Mouse (Mus musculus) hematopoietic stem cell, adult 5-6 weeks (primary cell): ENCODE measurements around the gene Hrh1. TPM values are rescaled to one million over a fixed set of nuclear protein-coding genes. Genes with fewer than 3 reads are reported as not detected.
A peak's percentile ranks its signal among the peaks of the same experiment; 100 is the strongest.
"Not testable (repeated sequence)": the region's sequence is repeated elsewhere in the genome, so short reads cannot be mapped to it uniquely, and the experiment has no call there.

Experiments used
- ATAC-seq, 2 experiments: fragments of 125-278 bp in 1 of 2; replicated peaks in 1 of 2; 2 replicates each; pipeline ENCODE4 v1.8.0; 2016 to 2017; ENCODE audit warnings: inconsistent platforms in 2 of 2, mild to moderate bottlenecking in 2 of 2, moderate number of reproducible peaks in 2 of 2, low read depth in 1 of 2, moderate TSS enrichment in 1 of 2; ENCODE audit not compliant: low FRiP score in 2 of 2, poor library complexity in 2 of 2, severe bottlenecking in 2 of 2, insufficient read depth in 1 of 2, low TSS enrichment in 1 of 2
- total RNA-seq: library from RNA; stranded (forward); fragments of 172-1452, 232-1000 nt; gene quantifications from 2 replicates; pipeline ENCODE4 v1.2.3, GENCODE M21; 2017

The Hrh1 gene
- total RNA-seq, 1 experiment from 2014 or later: 0.05 TPM

DNA sequence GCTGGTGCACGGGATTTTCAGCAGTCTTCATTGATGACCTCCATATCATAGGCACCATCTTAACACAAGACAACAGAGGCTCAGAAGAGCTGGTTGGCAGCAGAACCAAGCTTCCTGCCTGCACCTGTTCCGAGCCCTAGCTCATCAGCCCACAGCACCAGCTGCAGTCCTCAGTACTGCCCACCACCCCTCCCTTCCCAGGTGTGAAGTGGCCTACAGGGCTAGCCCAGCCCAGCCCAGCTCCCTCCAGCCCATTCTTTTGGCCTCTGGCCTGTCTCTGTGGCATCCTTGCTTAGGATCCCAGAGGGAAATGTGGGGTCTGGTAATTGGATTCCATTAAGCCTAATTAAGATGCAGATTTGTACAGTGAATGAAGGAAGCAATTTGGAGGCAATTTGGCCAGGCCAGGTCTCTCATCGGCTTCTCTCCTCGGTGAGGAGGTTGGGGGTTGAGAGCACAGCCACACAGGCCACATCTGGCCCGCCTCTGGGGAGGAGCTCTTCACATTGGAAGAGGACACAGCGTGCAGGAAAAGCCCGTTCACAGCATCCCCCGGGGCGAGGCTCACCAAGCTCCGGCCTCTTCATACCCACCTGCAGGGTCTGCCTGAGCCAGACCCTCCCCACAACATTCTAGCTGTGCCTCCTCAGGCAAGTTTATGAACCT, 43.2 kb downstream of the Hrh1 start:
- no peak for ATAC-seq

DNA sequence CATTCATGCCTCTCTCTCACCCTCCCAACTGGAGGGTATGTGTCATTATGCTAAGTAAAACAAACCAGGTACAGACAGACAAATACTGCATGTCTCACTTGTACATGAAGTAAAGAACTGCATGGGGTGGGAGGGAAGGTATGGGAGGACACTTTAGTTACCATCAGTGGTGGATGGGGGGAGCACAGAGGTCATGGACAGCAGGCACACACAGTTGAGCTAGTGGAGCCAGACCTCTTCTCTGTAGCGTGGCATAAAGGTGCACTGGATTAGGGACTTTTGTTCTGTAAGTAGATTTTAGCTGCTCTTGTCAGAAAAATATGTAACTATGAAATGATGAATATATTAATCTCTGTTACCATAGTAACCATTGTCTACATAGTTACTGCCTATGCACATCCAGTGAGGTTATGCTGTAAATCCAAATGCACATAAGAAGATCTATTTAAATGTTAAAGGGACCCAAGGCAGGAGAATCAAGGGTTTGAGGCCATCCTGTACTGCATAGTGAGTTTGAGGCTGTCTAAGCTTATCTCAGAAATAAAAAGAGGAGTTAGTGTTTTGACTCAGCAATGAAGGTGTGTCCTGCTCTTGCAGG, 46.6 kb downstream of the Hrh1 start:
- no peak for ATAC-seq

GRCm38 (mm10) chr6:114444976-114445375, 47.2 kb downstream of the Hrh1 start:
- ATAC-seq: no peak

DNA sequence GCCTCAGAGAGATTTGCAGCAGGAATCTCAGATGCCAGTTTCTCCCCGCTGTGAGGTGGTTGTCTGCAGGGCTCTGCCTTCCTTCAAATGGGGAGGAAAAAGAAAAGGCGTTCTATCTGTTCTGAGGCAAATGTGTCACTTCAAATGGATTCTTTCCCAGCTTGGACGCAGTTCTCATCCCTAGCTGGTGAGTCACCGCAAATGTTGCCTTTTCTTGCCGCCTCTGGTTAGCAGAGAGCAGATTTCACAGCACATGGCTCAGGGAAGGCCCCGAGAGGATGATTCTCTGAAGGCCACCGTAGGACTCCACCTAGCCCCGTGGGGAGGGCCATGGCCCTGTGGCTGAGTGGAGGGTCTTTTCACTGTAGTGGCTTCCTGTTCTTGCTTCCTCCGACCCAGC, 51.2 kb downstream of the Hrh1 start:
- ATAC-seq: no peak

- no peak for ATAC-seq
Observed at GRCm38 (mm10) chr6:114455267-114455666, 57.5 kb downstream of the Hrh1 start.

GRCm38 (mm10) chr6:114456255-114457042, 58.7 kb downstream of the Hrh1 start:
- no peak for ATAC-seq

- no peak for ATAC-seq
Observed at GRCm38 (mm10) chr6:114457299-114457698, 59.6 kb downstream of the Hrh1 start.

DNA sequence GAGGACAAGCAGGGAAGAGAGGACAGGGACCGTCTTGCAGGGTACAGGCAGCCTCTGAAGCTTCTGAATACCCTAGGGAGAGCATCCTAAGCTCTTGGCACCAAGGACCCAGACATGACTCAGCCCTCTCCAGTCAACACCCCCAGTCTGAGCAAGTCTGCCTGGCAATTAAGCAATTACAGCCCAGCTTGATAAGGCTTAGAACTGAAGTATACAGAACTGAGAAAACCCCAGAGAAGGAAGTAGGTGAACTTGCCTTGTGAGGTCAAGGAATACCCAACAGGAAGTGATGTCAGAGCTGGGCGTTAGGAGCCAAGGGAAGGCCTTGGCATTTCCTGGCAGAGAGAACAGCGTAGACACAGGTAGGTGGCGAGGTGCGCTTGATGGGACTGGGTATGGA, 60.5 kb downstream of the Hrh1 start:
- peak; percentile 63 to 79 for ATAC-seq

- ATAC-seq: no peak
Observed at GRCm38 (mm10) chr6:114459969-114460368, 62.2 kb downstream of the Hrh1 start.

DNA sequence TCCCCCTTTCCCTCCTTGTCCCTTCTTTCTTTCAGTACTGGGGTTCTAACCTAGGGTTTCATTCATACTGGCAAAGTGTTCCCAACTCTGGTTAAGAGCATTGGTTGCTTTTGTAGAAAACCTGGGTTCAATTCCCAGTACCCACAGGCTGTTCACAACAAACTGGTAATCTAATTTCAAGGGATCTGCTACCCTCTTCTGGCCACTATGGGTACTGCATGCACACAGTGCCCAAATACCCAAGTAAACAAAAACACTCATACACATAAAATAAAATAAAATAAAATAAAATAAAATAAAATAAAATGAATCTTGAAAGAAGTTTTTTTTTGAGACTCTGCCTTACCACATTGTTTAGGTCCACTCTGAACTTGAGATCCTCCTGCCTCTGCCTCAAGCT, 63.8 kb downstream of the Hrh1 start:
- no peak for ATAC-seq

DNA sequence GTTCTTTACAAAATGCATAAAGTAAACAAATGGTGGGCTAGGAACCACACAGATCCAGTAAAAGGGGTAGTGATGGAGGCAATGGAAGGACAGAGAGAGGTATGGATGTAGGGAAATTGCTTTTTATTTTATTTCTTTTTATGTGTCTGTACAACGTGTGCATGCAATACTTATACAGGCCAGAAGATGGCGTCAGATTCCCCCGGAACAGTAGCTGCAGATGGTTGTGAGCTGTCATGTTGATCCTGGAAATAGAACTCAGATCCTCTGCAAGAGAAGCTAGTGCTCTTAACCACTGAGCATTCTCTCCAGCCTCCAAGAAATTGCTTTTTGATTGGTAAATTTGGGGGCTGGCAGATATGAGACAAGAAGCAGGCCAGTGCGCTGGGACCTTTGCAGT, 65.0 kb downstream of the Hrh1 start:
- no peak for ATAC-seq

- ATAC-seq: no peak
Observed at GRCm38 (mm10) chr6:114473541-114473940, 75.8 kb downstream of the Hrh1 start.

- ATAC-seq: no peak
Observed at GRCm38 (mm10) chr6:114474059-114474458, 76.3 kb downstream of the Hrh1 start.

DNA sequence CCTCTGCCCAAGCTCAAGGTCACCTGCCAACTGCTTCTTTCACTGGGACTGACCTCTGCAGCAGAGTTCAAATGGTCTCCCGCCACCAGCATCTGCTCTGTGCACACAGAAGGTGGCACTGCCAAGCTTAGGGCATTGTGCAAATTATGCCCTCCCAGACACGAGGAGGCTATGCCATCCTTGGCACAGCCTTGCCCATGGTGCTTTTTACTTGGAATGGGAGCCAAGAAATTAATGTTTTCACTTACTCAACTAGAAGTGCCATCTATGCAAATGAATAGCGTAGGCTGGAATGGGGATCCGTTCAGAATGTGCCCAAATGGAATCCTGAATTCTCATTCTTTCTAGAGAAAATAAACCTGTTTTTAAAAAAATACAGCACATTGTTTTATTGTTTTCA, 77.2 kb downstream of the Hrh1 start:
- ATAC-seq: no peak

DNA sequence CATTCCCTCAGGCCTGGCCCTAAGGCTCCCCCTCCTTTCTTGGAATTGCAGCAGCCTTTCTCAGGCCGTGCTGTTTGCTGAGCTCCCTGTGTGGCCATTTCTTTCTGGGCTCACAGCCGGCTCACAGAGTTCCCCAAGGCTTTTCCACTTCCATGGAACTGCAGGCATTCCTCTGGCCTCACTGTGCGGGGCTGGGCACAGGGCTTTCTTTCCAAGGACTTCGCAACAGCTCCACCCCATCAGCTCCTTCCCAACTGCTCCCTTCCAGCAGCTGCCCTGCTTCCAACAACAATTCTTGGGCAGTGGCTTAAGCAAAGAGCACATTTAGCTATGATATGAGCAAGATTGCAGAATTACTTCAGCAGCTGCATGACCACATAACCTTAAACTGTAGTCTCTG, 81.0 kb downstream of the Hrh1 start:
- no peak for ATAC-seq

GRCm38 (mm10) chr6:114479644-114480410, 82.1 kb downstream of the Hrh1 start:
- no peak; a peak in 1 of 4 replicates for ATAC-seq

- ATAC-seq: no peak
Observed at GRCm38 (mm10) chr6:114489371-114489770, 91.6 kb downstream of the Hrh1 start.

DNA sequence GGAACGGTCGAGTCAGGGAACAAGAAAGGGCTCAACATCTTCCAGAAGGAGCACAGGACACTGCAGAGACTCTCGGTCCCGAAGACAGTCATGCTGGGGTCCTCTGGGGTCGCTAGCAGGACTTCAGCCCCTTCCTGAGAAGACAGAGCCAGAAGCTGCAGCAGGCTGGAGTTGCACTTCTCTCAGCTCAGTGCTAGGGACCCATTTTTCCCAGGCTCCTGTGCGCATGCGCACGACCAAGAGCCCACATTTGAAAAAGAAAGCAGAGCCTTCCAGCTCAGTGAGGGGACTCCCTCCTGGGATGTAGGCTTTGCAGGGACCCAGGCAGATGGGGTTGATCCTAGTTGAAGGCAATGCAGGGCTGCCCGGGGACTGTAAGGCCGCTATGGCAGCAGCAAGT, 94.9 kb downstream of the Hrh1 start:
- ATAC-seq: not testable (repeated sequence)
